Comparison of ENCODE assay signal across 26 mouse cellular contexts in the genomic region with DNA sequence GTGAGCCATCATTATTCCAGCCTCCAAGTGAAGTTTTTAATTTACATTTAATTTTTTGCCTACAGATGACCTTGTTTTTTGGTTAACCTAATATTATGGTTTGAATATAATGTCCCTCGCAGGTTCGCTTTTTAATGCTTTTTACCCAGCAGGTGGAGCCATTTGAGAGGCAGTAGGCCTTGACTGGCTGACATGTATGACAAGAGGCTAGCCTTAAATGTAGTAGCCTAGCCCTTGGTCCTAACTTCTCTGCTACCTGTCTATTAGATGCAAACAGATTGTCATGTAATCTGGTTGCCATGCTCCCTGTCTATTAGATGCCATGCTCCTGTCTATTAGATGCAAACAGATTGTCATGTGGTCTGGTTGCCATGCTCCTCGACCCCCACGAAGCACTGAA. TPM values are rescaled to one million over a fixed set of nuclear protein-coding genes. Genes with fewer than 3 reads are reported as not detected.
DNase-seq lines count a peak whose midpoint lies in the region; ATAC-seq and TF ChIP-seq lines count a peak whose summit lies in the region.
"Had no signal": no experiment of that assay in that cellular context is flagged by ENCODE, and none has a peak within 500 bp of the region (broad histone marks: within the 10 kb centered on the region; RNA-seq: fewer than 3 reads in every experiment).

No protein-coding gene starts in this region.

- POLR2A ChIA-PET in Patski (lab: Charles Lee) = interaction anchor here (0.6 to 1.3 kb wide), 3 partner anchors 10 to 364 kb away, joined by 3 read pairs; a partner anchor contains a TSS

- no peak for ATAC-seq in Patski
- ATAC-seq: inflammation-experienced regulatory T-cells, adult 6 months; midbrain, embryonic 15.5 days had no signal

- CTCF ChIA-PET in Patski (lab: Charles Lee) = interaction anchor here (1.0 to 2.3 kb wide), 5 partner anchors 39 to 96 kb away, joined by 3 to 7 read pairs (median 4); no protein-coding TSS in a partner anchor

- in situ Hi-C loops in Patski (cut with MboI; ENCODE audit: low pct_unique_long_range_greater_than_20kb) = no loop called here

- peak; percentile 3; the same call in 1 of the 2 replicates for TF ChIP-seq CTCF in gastrocnemius, adult 2 months (IDR thresholded peaks at IDR 0.05)
- peak; percentile 34 for TF ChIP-seq CTCF in layer of hippocampus, adult 2 months (conservative IDR thresholded peaks at IDR 0.05)
- TF ChIP-seq CTCF in Patski (IDR thresholded peaks at IDR 0.05) = peak; percentile 48

- no peak for DNase-seq in gastrocnemius, adult 2 months
- DNase-seq in gastrocnemius, adult 8-10 months (ENCODE audit: low spot score in 2 of 2) = no peak
- DNase-seq in layer of hippocampus, adult 2 months (ENCODE audit: low spot score in 2 of 2) = no peak
- no peak for DNase-seq in layer of hippocampus, adult 8-10 months (ENCODE audit: low spot score in 2 of 2)
- DNase-seq in 416B (ENCODE audit: low read depth) = peak; percentile 43
- no peak for DNase-seq in Patski (ENCODE audit: low read depth, low spot score)
- DNase-seq in adrenal gland, adult 8-10 months = no peak
- DNase-seq in retina, postnatal 1 day = no peak
- DNase-seq: adrenal gland, adult 2 months; B cell, adult 2 months; cerebellum, adult 18-20 months; cerebellum, postnatal 25 days; gastrocnemius, postnatal 10 days; left cerebral cortex, postnatal 4 days; right cerebral cortex, postnatal 4 days; thymus, postnatal 25 days had no signal

- no peaks in the 10 kb centered on the region for H3K27me3 ChIP-seq in Patski
- H3K27me3 ChIP-seq: embryonic facial prominence, embryonic 12.5 days; heart, embryonic 13.5 days; hindbrain, embryonic 12.5 days; kidney, embryonic 15.5 days; limb, embryonic 15.5 days; liver, embryonic 15.5 days; midbrain, embryonic 15.5 days; neural tube, embryonic 13.5 days had no signal

- H3K27ac ChIP-seq in gastrocnemius, adult 2 months = no peak overlapping the region
- H3K27ac ChIP-seq in layer of hippocampus, adult 2 months = no peak overlapping the region
- H3K27ac ChIP-seq: embryonic facial prominence, embryonic 12.5 days; heart, embryonic 13.5 days; hindbrain, embryonic 12.5 days; limb, embryonic 15.5 days; liver, embryonic 15.5 days; midbrain, embryonic 15.5 days; neural tube, embryonic 13.5 days had no signal

- H3K4me3 ChIP-seq in gastrocnemius, adult 2 months = no peak overlapping the region
- no peak overlapping the region for H3K4me3 ChIP-seq in layer of hippocampus, adult 2 months
- H3K4me3 ChIP-seq: embryonic facial prominence, embryonic 12.5 days; heart, embryonic 13.5 days; hindbrain, embryonic 12.5 days; kidney, embryonic 15.5 days; limb, embryonic 15.5 days; liver, embryonic 15.5 days; midbrain, embryonic 15.5 days; myocyte; neural tube, embryonic 13.5 days had no signal

- intact Hi-C loops in gastrocnemius, adult 2 months (cut with DNase I) = no loop called here

RNA-seq across cellular contexts. Expression of a gene that starts 9.4 kb away (rescaled TPM):
- total RNA-seq in gastrocnemius, adult 2 months (2021) = 10 to 100 TPM; 31.5 to 42.1 TPM
- 10 to 100 TPM; 29.5 to 38.0 (median 35.8) TPM for total RNA-seq in gastrocnemius, adult 8-10 months (2022)
- 10 to 100 TPM; 24.6 to 30.7 TPM for total RNA-seq in layer of hippocampus, adult 2 months (2021)
- total RNA-seq in layer of hippocampus, adult 8-10 months (2022) = 10 to 100 TPM; 21.2 to 24.0 (median 22.8) TPM
- 31.4 TPM for polyA plus RNA-seq in Patski (2021)
- total RNA-seq in adrenal gland, adult 8-10 months (2022) = 10 to 100 TPM; 44.7 to 61.7 (median 50.0) TPM
